Mouse (Mus musculus) left cerebral cortex, postnatal 14 days (tissue): Measurements from ENCODE around the gene Syt1. TPM values are rescaled to one million over a fixed set of nuclear protein-coding genes. Genes with fewer than 3 reads are reported as not detected.
A peak's percentile ranks its signal among the peaks of the same experiment; 100 is the strongest.

Experiments used
- DNase-seq, 2 experiments: peaks; one replicate each; pipeline ENCODE4 v3.0.0; 2021 to 2022; ENCODE audit warnings: low spot score in 2 of 2, mixed read lengths in 1 of 2
- intact Hi-C: fragments of 180-260 bp; cut with DNase I; formaldehyde crosslinking; loops from one replicate; pipeline ENCODE4 v1.15.1; 2025
- total RNA-seq, 2 experiments: library from RNA; stranded (reverse); gene quantifications; 2 replicates each; pipeline ENCODE4 v1.2.3; 2021

The Syt1 gene
- total RNA-seq, 2 experiments from 2014 or later, result 1,079 to 1,115 TPM

- no peak for DNase-seq
- intact Hi-C loops, result no loop called here
Observed at GRCm38 (mm10) chr10:108545715-108546114, 465.1 kb downstream of the Syt1 start.

- intact Hi-C loops, result no loop called here
- DNase-seq, result no peak
Observed at GRCm38 (mm10) chr10:108541555-108541954, 469.2 kb downstream of the Syt1 start.

- intact Hi-C loops, result no loop called here
- no peak for DNase-seq
Observed at GRCm38 (mm10) chr10:108538546-108538945, 472.2 kb downstream of the Syt1 start.

DNA sequence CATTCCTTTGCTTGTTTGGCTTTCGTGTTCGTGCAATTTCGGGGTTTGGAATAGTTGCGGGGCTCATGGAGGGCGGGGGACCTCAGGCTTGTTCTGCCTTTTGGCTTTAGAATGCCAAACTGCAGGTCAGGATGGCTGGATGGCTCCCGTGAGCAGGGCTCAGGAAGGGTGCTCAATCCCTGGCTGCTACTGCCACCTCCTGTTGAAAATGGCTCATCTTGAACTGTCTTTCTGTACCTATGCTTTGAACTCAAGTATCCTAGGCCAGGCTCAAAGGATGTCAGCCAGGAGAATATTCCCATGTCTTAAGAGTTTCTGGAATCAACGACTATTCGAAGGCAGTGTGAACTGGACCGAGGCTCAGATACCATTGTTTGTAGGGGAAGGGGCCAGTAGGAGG lies 473.1 kb downstream of the Syt1 start:
- DNase-seq, result no peak
- intact Hi-C loops, result no loop called here

DNA sequence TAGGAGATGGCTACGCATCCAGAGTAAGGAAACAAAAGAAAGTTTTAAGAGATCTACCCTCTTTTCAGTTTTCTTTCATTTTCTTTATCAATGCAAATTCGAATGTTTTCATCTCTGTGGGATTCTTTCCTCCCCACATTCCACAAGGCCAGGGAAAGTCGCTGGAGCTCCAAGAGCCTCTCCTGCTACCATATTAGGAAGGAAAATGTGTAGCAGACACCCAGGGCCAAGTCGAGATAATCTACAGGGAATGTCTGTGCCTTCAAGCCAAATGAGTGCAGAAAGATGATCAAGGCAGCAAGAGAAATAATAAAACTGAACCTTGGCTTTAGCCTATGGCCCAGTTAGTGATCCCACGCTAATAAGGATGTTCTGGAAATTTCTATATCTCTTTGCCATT lies 474.9 kb downstream of the Syt1 start:
- intact Hi-C loops, result no loop called here
- DNase-seq, result no peak

GRCm38 (mm10) chr10:108534112-108534511 lies 476.7 kb downstream of the Syt1 start:
- no peak for DNase-seq
- intact Hi-C loops, result no loop called here

GRCm38 (mm10) chr10:108532916-108533315 lies 477.9 kb downstream of the Syt1 start:
- DNase-seq, result no peak
- intact Hi-C loops, result no loop called here

DNA sequence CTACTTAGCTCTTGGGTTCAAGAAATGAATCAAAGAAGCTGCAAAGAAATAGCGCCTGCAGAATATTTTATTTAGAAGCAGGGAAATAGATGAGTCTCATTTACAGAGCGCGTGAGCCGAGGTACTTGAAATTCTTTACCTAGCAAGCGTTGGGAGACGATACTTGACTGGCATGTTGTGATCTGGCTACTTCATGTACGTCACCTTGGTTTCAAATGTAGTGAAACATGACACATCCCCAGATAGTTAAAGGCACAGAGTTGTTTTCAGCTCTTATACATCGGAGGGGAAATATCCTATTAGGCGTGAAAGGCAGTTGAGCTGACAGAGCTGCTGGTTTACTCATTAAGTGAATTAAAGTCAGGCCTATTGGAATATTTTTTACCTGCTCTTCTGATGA lies 478.5 kb downstream of the Syt1 start:
- intact Hi-C loops, result no loop called here
- no peak for DNase-seq

DNA sequence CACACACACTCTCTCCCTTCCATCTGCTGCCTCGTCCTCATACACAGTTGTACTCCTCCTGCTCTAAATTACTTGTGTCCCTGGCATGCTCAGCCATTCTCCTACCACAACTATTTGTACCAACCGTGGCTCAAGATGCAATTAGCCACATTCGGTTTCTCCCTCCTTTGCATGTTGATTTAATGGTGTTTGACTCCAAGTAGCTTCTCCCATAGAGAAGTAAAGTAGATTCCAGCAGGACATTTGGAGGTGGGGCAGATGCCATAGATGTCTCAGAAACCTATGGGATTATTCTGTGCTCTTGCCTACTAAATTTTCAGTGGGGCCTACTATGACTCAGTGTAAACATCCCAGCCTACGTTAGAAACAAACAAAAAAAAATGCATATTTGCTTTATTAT lies 479.1 kb downstream of the Syt1 start:
- intact Hi-C loops, result no loop called here
- no peak for DNase-seq

DNA sequence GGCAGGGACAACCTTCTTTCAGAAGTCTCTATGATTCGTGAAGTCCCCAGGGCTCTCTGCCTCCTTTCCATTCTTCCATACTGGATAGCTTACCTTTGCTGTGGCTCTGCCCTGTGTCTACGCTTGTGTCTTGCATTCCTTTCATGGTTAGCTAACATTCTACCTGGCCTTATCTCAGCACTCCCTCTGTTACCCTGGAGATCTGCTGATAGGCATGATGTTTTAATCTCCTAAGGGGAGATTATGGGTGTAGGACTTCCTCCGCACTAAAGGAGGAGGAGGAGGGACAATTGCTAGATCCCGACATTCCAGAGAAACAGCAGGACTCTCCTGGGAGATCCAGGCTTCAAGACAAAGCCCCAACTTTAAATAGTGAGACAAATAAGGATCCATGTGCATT lies 479.7 kb downstream of the Syt1 start:
- intact Hi-C loops, result no loop called here
- no peak for DNase-seq

- DNase-seq, result peak; percentile 33 to 35
- intact Hi-C loops, result no loop called here
Observed at GRCm38 (mm10) chr10:108528338-108528737, 482.4 kb downstream of the Syt1 start.

GRCm38 (mm10) chr10:108525506-108525905 lies 485.3 kb downstream of the Syt1 start:
- intact Hi-C loops, result no loop called here

DNA sequence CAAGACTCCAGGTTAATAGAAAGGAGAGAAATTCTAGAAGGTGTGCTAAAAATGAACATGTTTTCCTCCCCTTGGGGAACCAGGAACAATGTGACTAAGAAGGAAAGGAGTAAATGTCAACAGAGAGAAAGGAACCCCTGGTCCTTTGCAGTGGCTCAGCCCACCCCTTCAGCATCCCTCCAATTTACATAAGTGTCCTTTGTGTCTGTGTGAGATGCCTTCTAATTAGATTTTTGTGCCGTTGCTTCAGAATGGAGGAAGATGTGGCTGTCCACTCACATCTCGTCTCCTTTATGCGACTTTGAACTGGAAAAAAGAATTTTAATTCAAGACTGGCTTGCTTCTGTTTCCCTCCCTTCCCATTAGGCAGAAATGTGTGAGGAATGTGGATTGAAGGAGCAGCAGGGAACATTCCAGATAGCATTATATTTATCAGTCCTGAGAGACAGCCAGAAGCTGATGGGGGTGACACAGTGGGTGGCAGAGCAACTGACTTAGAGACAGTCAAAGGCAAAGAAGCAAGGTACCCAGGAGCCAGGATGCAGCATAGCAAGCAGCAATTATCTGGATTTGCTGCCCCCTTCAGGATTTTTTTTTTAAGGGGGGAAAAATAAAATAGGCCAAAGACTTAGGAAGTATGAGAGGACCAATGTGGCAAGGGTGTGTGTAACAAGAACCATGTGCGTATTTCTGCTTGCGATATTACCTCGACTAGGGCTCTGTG lies 486.3 kb downstream of the Syt1 start:
- DNase-seq, result peak in 1 of 2 experiments; percentile 29
- intact Hi-C loops, result no loop called here

More at GRCm38 (mm10) chr10:108525506-108525905, 485.3 kb downstream of the Syt1 start:
- DNase-seq, result no peak

- no peak for DNase-seq
- intact Hi-C loops, result no loop called here
Observed at GRCm38 (mm10) chr10:108519156-108519555, 491.6 kb downstream of the Syt1 start.

GRCm38 (mm10) chr10:108517076-108517475 lies 493.7 kb downstream of the Syt1 start:
- no peak for DNase-seq

GRCm38 (mm10) chr10:108514671-108515070 lies 496.1 kb downstream of the Syt1 start:
- intact Hi-C loops, result no loop called here
- DNase-seq, result no peak

More at GRCm38 (mm10) chr10:108517076-108517475, 493.7 kb downstream of the Syt1 start:
- intact Hi-C loops, result no loop called here

- DNase-seq, result no peak
- intact Hi-C loops, result no loop called here
Observed at GRCm38 (mm10) chr10:108509579-108509978, 501.2 kb downstream of the Syt1 start.

- DNase-seq, result no peak
- intact Hi-C loops, result no loop called here
Observed at GRCm38 (mm10) chr10:108506917-108507316, 503.9 kb downstream of the Syt1 start.

DNA sequence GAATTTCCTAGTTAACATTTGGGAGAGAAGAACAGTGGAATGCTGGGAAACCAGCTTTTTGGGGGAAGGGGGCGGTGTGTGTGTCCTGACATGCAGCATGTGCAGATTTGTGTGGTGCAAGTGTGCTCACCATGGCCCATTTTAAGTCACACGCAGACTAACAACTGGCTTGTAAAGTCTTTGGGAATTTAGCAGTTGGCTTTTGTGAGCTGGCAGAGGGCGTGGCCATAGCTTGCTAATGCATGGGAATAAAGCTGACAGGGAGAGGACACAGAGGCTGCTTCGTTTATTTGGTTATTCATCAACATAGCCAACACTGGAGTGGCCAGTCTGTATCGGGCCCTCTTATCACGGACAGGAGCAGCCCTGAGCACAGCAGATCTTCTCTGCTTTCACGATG lies 505.9 kb downstream of the Syt1 start:
- intact Hi-C loops, result no loop called here
- peak in 1 of 2 experiments; percentile 28 for DNase-seq

DNA sequence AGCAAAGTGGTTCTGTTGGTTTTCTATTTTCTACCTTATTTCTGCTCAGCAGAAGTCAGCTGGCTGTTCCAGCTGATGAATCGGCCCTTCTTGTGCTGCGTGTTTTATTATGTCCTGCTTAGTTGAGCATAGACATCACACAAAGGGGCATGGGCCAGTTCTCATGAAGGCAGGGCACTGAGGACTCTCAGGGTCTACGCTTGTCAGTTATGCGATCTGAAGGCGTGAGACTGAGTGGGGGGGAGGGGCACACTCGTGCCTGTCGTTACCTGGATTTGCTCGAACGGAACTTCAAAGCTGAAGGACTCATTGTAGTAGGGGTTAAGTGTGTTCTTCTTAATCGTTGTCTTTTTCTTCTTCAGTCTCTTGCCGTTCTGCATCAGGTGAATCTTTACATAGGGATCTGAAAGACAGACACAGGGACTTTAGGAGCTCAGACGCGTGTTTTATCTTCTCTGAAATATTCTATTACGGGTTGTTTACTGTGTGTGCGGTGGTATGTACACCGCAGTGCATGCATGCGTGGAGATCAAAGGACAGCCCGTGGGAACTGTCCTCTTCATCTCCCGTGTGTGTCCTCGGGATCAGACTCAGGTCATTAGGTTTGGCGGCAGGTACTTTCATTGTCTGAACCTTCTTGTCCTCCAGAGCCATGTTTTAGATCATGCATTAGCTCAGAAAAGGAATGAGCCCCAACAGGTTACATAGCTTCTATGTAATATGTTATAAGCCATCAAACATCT lies 506.5 kb downstream of the Syt1 start:
- DNase-seq, result no peak
- intact Hi-C loops, result no loop called here

DNA sequence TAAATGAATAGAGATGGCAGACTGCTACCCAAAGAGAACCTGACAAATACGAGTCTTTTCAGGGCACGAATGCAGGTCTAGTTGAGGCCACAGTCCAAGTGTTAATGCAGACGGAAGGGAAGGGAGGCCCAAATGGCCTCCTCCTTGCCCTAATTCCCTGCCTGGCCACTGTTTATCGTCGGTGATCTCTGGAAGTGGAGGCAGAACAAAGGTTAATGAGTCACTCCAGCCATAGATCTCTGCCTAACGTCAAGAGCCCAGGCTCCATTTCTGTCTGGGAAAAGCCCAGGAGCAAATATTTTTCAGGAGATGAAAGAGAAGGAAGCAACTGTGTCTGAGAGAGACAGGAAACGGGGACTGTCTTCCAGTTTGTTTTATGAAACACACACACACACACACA lies 520.6 kb downstream of the Syt1 start:
- no peak for DNase-seq
- intact Hi-C loops, result no loop called here
